Mouse (Mus musculus) liver, embryonic 14.5 days (tissue): ENCODE measurements at regions not wholly inside any gene's neighbourhood (a gene's known extent, or its start where the extent isn't known, plus 50 kb on each side); places are given as distances from the start of the nearest gene placed in this dataset.

Experiments
- CTCF ChIP-seq: IDR thresholded peaks from 2 replicates; pipeline ENCODE4 v1.5.1; 2016; ENCODE audit warnings: antibody characterized with exemption, low read depth, control low read depth
- EP300 ChIP-seq: IDR thresholded peaks from 2 replicates; pipeline ENCODE4 v1.6.1; 2016; ENCODE audit warnings: antibody characterized with exemption, low read depth

DNA sequence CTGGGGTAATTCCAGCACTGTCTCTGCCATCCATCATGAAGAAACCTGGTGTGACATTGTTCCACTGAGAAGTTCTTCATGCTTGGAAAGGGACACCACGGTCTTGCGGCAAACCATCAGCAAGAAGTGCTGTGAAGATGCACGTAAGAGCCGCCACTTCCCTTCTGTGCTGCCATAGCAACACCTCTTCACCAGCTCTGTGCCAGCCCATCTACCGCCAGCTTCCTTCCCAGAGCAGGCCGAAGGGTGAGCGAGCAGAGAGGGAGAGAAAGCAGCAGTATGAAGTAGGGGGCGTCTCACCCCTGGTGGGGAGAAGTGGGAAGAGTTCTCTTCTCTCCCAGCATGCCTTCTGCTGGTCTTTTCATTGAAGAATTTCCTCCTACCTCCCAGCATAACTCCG is 84.8 kb upstream of the Zfp637 start:
- TF ChIP-seq CTCF (no peak), EP300 (no peak)
